Mouse (Mus musculus) kidney, adult 2 months (tissue): ENCODE data around the gene Gm44596. TPM values are rescaled to one million over a fixed set of nuclear protein-coding genes. Genes with fewer than 3 reads are reported as not detected.
A peak's percentile ranks its signal among the peaks of the same experiment; 100 is the strongest.

Experiments used
- DNase-seq: peaks from one replicate; pipeline ENCODE4 v3.0.0; 2021
- H3K27ac ChIP-seq: fragments of 200-500 bp; 2 replicates; pipeline ENCODE4 v1.5.1; 2012; ENCODE audit warnings: low read depth, low read length, control low read depth, inconsistent platforms; ENCODE audit not compliant: insufficient read depth
- H3K27me3 ChIP-seq: fragments of 200-500 bp; replicated peaks from 2 replicates; pipeline ENCODE4 v1.6.1; 2012; ENCODE audit warnings: mild to moderate bottlenecking, moderate library complexity, low read length, inconsistent platforms; ENCODE audit not compliant: control insufficient read depth, insufficient read depth
- H3K36me3 ChIP-seq: fragments of 200-500 bp; 2 replicates; pipeline ENCODE4 v1.6.1; 2012; ENCODE audit warnings: mild to moderate bottlenecking, moderate library complexity, low read length, inconsistent platforms; ENCODE audit not compliant: control insufficient read depth, insufficient read depth
- H3K4me1 ChIP-seq: fragments of 200-500 bp; 2 replicates; pipeline ENCODE4 v1.6.1; 2011; ENCODE audit warnings: low read length; ENCODE audit not compliant: control insufficient read depth, insufficient read depth
- H3K4me3 ChIP-seq: fragments of 200-500 bp; 2 replicates; pipeline ENCODE4 v1.5.1; 2011; ENCODE audit warnings: mild to moderate bottlenecking, low read depth, low read length, control low read depth; ENCODE audit not compliant: insufficient read depth
- CTCF ChIP-seq: fragments of 200-500 bp; conservative IDR thresholded peaks from 2 replicates; pipeline ENCODE4 v1.5.1; 2011; ENCODE audit warnings: low read depth, mild to moderate bottlenecking, control low read depth, low read length, moderate library complexity, mixed read lengths; ENCODE audit not compliant: insufficient read depth, insufficient read length
- POLR2A ChIP-seq: fragments of 200-500 bp; IDR thresholded peaks from one replicate; pipeline ENCODE4 v1.6.1; 2011; ENCODE audit warnings: low read depth, low read length, control low read depth
- WGBS: fragments of 180-500 bp; shearing (Covaris S2); methylation state at CpG from one replicate; pipeline ENCODE4 v1.1.7; 2018; 5-methylcytosine and 5-hydroxymethylcytosine counted together
- polyA plus RNA-seq: library from polyadenylated mRNA; depleted of rRNA; stranded (reverse); fragments of >200 nt; gene quantifications from 2 replicates; pipeline ENCODE4 v1.2.3, GENCODE M21; 2012; rRNA removed

The Gm44596 gene
- polyA plus RNA-seq, 1 experiment: not detected

DNA sequence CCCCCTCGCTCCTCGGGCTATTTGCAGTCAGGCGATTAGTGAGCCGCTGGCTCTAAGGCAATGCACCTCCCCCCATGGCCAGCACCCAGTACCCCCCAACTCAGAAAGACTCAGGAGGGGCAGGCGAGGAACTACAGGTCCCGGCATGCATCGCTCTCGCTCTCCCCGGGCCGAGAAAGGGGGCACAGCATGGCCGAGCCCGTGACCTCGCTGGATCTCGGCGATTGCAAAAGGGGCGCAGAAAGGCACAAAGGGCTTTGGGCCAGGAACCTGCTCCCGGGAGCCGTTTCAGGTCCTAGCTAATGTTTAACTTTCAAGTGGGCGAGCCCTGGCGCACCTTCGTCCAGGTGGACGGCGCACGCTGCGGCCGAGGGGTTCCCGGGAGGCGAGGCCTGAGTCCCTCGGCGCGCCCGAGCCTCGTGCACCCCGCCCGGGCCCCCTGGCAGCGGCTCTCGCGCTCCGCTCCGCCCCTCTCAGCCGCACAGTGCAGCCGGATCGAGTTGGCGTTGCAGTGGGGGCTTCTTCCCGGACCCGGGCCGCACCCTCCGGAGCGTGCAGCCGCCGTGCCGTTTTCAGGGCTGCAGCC is 62.5 kb downstream of the Gm44596 start:
- DNase-seq: peak; percentile 93
- TF ChIP-seq CTCF (no peak), POLR2A (no peak)
- peaks cover 5% of the 10 kb centered on the region; the same call in 1 of the 2 replicates for H3K36me3 ChIP-seq
- peak overlapping the region; percentile 94 for H3K4me3 ChIP-seq
- H3K27ac ChIP-seq: peak overlapping the region; percentile 91
- H3K4me1 ChIP-seq: peaks cover 6% of the 10 kb centered on the region
- WGBS: 1% methylated on average over 52 of the region's 52 CpGs
- H3K27me3 ChIP-seq: no peaks in the 10 kb centered on the region

- H3K36me3 ChIP-seq: peaks cover 5% of the 10 kb centered on the region; the same call in 1 of the 2 replicates
- TF ChIP-seq CTCF (no peak), POLR2A (peak; percentile 79)
- 2% methylated on average over 67 of the region's 67 CpGs for WGBS
- H3K27ac ChIP-seq: peak within 1 kb of the TSS; percentile 91
- H3K4me1 ChIP-seq: peaks cover 6% of the 10 kb centered on the region
- peak within 1 kb of the TSS; percentile 94 for H3K4me3 ChIP-seq
- no peaks in the 10 kb centered on the region for H3K27me3 ChIP-seq
- DNase-seq: peak; percentile 97
These were observed 63.1 kb downstream of the Gm44596 start, which contains the start of gene Fkbp4 for GRCm38 (mm10) chr6:128438317-128438870. TSS of gene Fkbp4 (minus strand) at chr6:128438677.

GRCm38 (mm10) chr6:128438871-128439341 is 63.6 kb downstream of the Gm44596 start:
- peak; percentile 38 for DNase-seq
- Histone ChIP-seq H3K4me1 (peaks cover 6% of the 10 kb centered on the region), H3K27me3 (no peaks in the 10 kb centered on the region), H3K27ac (no peak overlapping the region; the same call in 1 of the 2 replicates), H3K4me3 (peak overlapping the region; percentile 94), H3K36me3 (0 out of 2 replicates have a peak, but pooled peaks cover 2% of the 10 kb centered on the region)
- TF ChIP-seq CTCF: no peak
- TF ChIP-seq POLR2A: no peak
- 9% methylated on average over 18 of the region's 18 CpGs for WGBS

DNA sequence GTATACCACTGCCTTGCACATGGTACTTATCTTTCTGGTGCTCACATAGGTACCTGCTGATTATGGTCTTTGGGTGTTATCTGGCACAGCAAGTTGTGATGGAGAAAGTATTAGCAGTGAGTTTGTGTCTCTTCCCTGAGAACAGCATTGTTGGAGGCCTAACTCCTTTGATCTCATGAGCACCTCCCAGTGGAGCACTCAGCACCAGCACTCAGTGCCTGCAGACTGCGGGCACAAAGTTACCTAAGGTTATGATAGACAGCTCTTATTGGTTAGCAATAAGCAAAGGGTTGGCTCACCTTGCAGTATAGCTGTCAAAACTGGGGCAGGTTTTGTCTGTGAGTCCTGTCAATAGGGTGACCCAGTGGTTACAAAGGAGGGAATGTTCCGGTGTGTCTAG is 64.9 kb downstream of the Gm44596 start:
- no peaks in the 10 kb centered on the region for H3K36me3 ChIP-seq
- no peak overlapping the region for H3K4me3 ChIP-seq
- no peak overlapping the region for H3K27ac ChIP-seq
- H3K27me3 ChIP-seq: no peaks in the 10 kb centered on the region
- H3K4me1 ChIP-seq: peaks cover 6% of the 10 kb centered on the region
- DNase-seq: no peak
- 94% methylated on average over 2 of the region's 2 CpGs for WGBS
- TF ChIP-seq POLR2A (no peak), CTCF (peak; percentile 18; the same call in 1 of the 2 replicates)

- WGBS: 11% methylated on average over 14 of the region's 14 CpGs
- peak; percentile 88 for DNase-seq
- Histone ChIP-seq H3K27me3 (no peaks in the 10 kb centered on the region), H3K4me3 (peak overlapping the region; percentile 27), H3K4me1 (peaks cover 3% of the 10 kb centered on the region; the same call in 1 of the 2 replicates), H3K27ac (no peak overlapping the region; the same call in 1 of the 2 replicates), H3K36me3 (no peaks in the 10 kb centered on the region)
- TF ChIP-seq POLR2A (no peak), CTCF (peak; percentile 81)
These were observed 70.6 kb downstream of the Gm44596 start for GRCm38 (mm10) chr6:128445761-128446535.

GRCm38 (mm10) chr6:128447063-128447462 is 71.8 kb downstream of the Gm44596 start:
- WGBS: 95% methylated on average over 5 of the region's 5 CpGs
- H3K27me3 ChIP-seq: no peaks in the 10 kb centered on the region

GRCm38 (mm10) chr6:128455835-128456605 is 80.7 kb downstream of the Gm44596 start:
- TF ChIP-seq CTCF (no peak), POLR2A (no peak)
- no peak overlapping the region for H3K4me3 ChIP-seq
- H3K4me1 ChIP-seq: no peaks in the 10 kb centered on the region; the same call in 1 of the 2 replicates
- H3K36me3 ChIP-seq: no peaks in the 10 kb centered on the region
- no peak for DNase-seq
- 69% methylated on average over 12 of the region's 12 CpGs for WGBS
- no peaks in the 10 kb centered on the region for H3K27me3 ChIP-seq
- no peak overlapping the region for H3K27ac ChIP-seq

More at GRCm38 (mm10) chr6:128447063-128447462, 71.8 kb downstream of the Gm44596 start:
- no peak overlapping the region for H3K4me3 ChIP-seq
- no peak for DNase-seq
- peaks cover 3% of the 10 kb centered on the region; the same call in 1 of the 2 replicates for H3K4me1 ChIP-seq
- TF ChIP-seq POLR2A: no peak
- TF ChIP-seq CTCF: no peak
- no peaks in the 10 kb centered on the region for H3K36me3 ChIP-seq
- no peak overlapping the region for H3K27ac ChIP-seq

Other genes with a start within 250 kb of the Gm44596 start
- gene Tspan9, start 231.9 kb upstream of the Gm44596 start, polyA plus RNA-seq: 107 and 109 TPM in 2 replicates
- gene Tead4, start 74.7 kb upstream of the Gm44596 start, polyA plus RNA-seq: 1.3 and 1.4 TPM in 2 replicates
- 33.6 and 36.3 TPM in 2 replicates for gene Tulp3, start 19.7 kb upstream of the Gm44596 start, polyA plus RNA-seq
- 8.4 and 10.6 TPM in 2 replicates for gene Rhno1, start 12.6 kb upstream of the Gm44596 start, polyA plus RNA-seq
- gene Foxm1, start 12.5 kb upstream of the Gm44596 start, polyA plus RNA-seq: 2.4 and 3.7 TPM in 2 replicates
- gene Tex52, start within 50 bp of the Gm44596 start, polyA plus RNA-seq: not detected in 2 replicates
- 4.9 and 6.5 TPM in 2 replicates for gene Nrip2, start 23.8 kb downstream of the Gm44596 start, polyA plus RNA-seq
- 19.0 and 23.5 TPM in 2 replicates for gene Itfg2, start 49.4 kb downstream of the Gm44596 start, polyA plus RNA-seq
- gene Fkbp4, start 63.2 kb downstream of the Gm44596 start, polyA plus RNA-seq: 163 and 166 TPM in 2 replicates
- gene Pzp, start 151.2 kb downstream of the Gm44596 start, polyA plus RNA-seq: 0.05 and 0.23 TPM in 2 replicates
- not detected in 2 replicates for gene A2ml1, start 206.1 kb downstream of the Gm44596 start, polyA plus RNA-seq
- 0.20 and 0.35 TPM in 2 replicates for gene Klrb1a, start 248.0 kb downstream of the Gm44596 start, polyA plus RNA-seq